Mouse (Mus musculus): Measurements from ENCODE around the gene Snta1. TPM values are rescaled to one million over a fixed set of nuclear protein-coding genes. Genes with fewer than 3 reads are reported as not detected.

Gene Snta1
- 14.1 TPM for polyA plus RNA-seq (2014; fragmentation: Illumina TruSeq; extraction: RNeasy Lipid Tissue Mini Kit (QIAGEN cat#74804); ENCODE audit: insufficient read depth, low read depth, low replicate concordance)

GRCm38 (mm10) chr2:154407643-154408445 is at the start of gene Snta1:
TSS of gene Snta1 (minus strand) at chr2:154408099.

GRCm38 (mm10) chr2:154436458-154437190 is 28.7 kb upstream of the Snta1 start, which contains the start of gene Cbfa2t2:
TSS of gene Cbfa2t2 (plus strand) at chr2:154436481.

GRCm38 (mm10) chr2:154372842-154373500 is 34.9 kb downstream of the Snta1 start, which contains the start of gene Cdk5rap1:
TSS of gene Cdk5rap1 (minus strand) at chr2:154373010.

Other genes with a start within 250 kb of the Snta1 start
- not detected for gene Bpifa5, start 245.5 kb downstream of the Snta1 start, polyA plus RNA-seq (2014; fragmentation: Illumina TruSeq; extraction: RNeasy Lipid Tissue Mini Kit (QIAGEN cat#74804); ENCODE audit: insufficient read depth, low read depth, low replicate concordance)
- 88.5 TPM for gene Bpifb1, start 217.3 kb downstream of the Snta1 start, polyA plus RNA-seq (2014; fragmentation: Illumina TruSeq; extraction: RNeasy Lipid Tissue Mini Kit (QIAGEN cat#74804); ENCODE audit: insufficient read depth, low read depth, low replicate concordance)
- gene Bpifb5, start 184.4 kb downstream of the Snta1 start, polyA plus RNA-seq (2014; fragmentation: Illumina TruSeq; extraction: RNeasy Lipid Tissue Mini Kit (QIAGEN cat#74804); ENCODE audit: insufficient read depth, low read depth, low replicate concordance), result 2.7 TPM
- gene Bpifb9a, start 150.2 kb downstream of the Snta1 start, polyA plus RNA-seq (2014; fragmentation: Illumina TruSeq; extraction: RNeasy Lipid Tissue Mini Kit (QIAGEN cat#74804); ENCODE audit: insufficient read depth, low read depth, low replicate concordance), result not detected
- gene Bpifb9b, start 100.9 kb downstream of the Snta1 start, polyA plus RNA-seq (2014; fragmentation: Illumina TruSeq; extraction: RNeasy Lipid Tissue Mini Kit (QIAGEN cat#74804); ENCODE audit: insufficient read depth, low read depth, low replicate concordance), result not detected
- gene Cdk5rap1, start 35.1 kb downstream of the Snta1 start, polyA plus RNA-seq (2014; fragmentation: Illumina TruSeq; extraction: RNeasy Lipid Tissue Mini Kit (QIAGEN cat#74804); ENCODE audit: insufficient read depth, low read depth, low replicate concordance), result 7.4 TPM
- gene Cbfa2t2, start 28.4 kb upstream of the Snta1 start, polyA plus RNA-seq (2014; fragmentation: Illumina TruSeq; extraction: RNeasy Lipid Tissue Mini Kit (QIAGEN cat#74804); ENCODE audit: insufficient read depth, low read depth, low replicate concordance), result 5.8 TPM
- gene 1700003F12Rik, start 139.0 kb upstream of the Snta1 start, polyA plus RNA-seq (2014; fragmentation: Illumina TruSeq; extraction: RNeasy Lipid Tissue Mini Kit (QIAGEN cat#74804); ENCODE audit: insufficient read depth, low read depth, low replicate concordance), result not detected
- not detected for gene Actl10, start 143.7 kb upstream of the Snta1 start, polyA plus RNA-seq (2014; fragmentation: Illumina TruSeq; extraction: RNeasy Lipid Tissue Mini Kit (QIAGEN cat#74804); ENCODE audit: insufficient read depth, low read depth, low replicate concordance)
- gene Necab3, start 150.8 kb upstream of the Snta1 start, polyA plus RNA-seq (2014; fragmentation: Illumina TruSeq; extraction: RNeasy Lipid Tissue Mini Kit (QIAGEN cat#74804); ENCODE audit: insufficient read depth, low read depth, low replicate concordance), result 0.71 TPM
- 4.4 TPM for gene E2f1, start 161.8 kb upstream of the Snta1 start, polyA plus RNA-seq (2014; fragmentation: Illumina TruSeq; extraction: RNeasy Lipid Tissue Mini Kit (QIAGEN cat#74804); ENCODE audit: insufficient read depth, low read depth, low replicate concordance)
- gene Pxmp4, start 195.6 kb upstream of the Snta1 start, polyA plus RNA-seq (2014; fragmentation: Illumina TruSeq; extraction: RNeasy Lipid Tissue Mini Kit (QIAGEN cat#74804); ENCODE audit: insufficient read depth, low read depth, low replicate concordance), result 25.5 TPM
- 2.0 TPM for gene Zfp341, start 205.2 kb upstream of the Snta1 start, polyA plus RNA-seq (2014; fragmentation: Illumina TruSeq; extraction: RNeasy Lipid Tissue Mini Kit (QIAGEN cat#74804); ENCODE audit: insufficient read depth, low read depth, low replicate concordance)
- not detected for gene 4930519P11Rik, start 205.3 kb upstream of the Snta1 start, polyA plus RNA-seq (2014; fragmentation: Illumina TruSeq; extraction: RNeasy Lipid Tissue Mini Kit (QIAGEN cat#74804); ENCODE audit: insufficient read depth, low read depth, low replicate concordance)
- gene Chmp4b, start 243.6 kb upstream of the Snta1 start, polyA plus RNA-seq (2014; fragmentation: Illumina TruSeq; extraction: RNeasy Lipid Tissue Mini Kit (QIAGEN cat#74804); ENCODE audit: insufficient read depth, low read depth, low replicate concordance), result 183 TPM

Data from lung, adult 10 weeks (tissue).